Mouse (Mus musculus): ENCODE results near the gene AB124611. TPM values are rescaled to one million over a fixed set of nuclear protein-coding genes. Genes with fewer than 3 reads are reported as not detected.

Gene AB124611
- total RNA-seq (2023), result 100 to 1,000 TPM; 219 to 227 TPM

DNA sequence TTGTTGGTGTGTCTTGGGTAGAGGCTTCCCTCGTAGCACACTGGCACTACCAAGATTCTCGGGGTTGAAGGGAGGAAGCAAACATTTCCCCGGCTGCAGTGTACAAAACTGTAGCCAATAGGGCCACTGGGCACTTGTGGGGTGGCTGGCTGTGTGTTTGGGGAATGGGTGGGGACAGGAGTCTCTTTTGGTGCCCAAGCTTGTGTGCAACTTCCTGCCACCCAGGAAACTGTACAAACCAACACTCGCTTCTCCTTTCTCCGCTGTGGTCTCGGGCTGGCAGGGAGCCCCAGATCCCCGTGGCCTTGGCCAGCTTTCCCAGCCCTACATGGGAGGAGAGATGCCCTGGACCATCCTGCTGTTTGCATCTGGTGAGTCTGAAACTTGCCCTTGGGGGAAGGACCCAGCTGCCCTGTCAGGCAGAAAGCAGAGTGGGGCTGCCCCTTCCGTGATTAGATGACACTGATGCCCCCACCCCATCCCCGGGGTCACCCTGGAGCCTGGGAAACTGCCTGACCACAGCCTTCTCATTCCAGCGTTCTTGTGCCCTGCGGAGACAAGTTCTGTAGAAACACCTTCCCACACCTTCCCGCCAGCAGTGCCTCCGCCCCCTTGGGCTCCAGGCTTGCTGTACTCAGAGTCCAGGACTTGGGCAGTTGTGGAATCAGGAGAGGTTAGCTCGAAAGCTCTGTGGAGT, at the start of gene AB124611:
Gene AB124611, plus strand, starts transcription at position 240 of the 697 bp plus-strand sequence.

DNA sequence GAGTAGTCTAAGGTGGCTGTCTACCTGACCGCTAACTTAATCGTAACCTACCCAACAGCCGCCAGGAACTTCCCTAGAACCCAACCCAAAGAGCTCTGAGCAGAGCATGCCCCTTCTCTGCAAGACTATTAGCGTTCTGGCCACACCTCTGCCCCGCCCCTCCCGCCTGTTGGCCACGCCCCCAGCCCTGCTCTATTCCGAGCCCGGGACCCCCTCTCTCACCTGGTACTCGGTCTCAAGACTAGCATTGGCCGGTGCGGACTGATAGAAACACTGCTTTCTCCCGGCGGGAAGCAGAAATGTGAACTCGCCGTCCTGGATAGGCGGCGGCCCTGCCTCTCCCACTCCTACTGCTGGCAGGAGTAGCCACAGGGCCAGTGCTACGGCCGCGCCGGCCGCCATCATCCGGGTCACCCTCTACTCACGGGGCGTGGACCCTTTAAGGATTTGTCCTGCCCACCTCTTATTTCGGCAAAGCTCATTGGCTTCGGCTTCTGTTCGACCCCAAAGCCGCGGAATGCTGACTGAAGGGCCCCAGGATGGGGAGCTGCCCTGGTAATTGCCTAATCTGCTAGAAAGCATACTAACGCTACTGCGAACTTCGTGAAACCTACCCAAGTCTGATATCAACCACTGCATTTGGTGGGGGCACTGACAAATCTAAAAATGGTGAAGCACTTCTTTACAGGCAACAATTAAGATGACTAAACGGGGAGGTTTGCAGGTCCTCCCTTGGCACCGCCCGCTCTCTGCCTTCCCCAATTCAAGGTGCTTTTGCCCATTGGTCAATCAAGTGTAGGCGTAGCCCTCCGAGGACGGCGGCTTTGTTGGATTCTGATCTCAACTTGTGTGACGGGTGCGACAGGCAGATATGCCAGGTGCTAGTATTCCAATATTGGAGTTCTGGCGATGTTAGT, 15.9 kb upstream of the AB124611 start, which contains the start of gene Tmed1:
Gene Tmed1, minus strand, starts transcription at position 481 of the 917 bp plus-strand sequence.

DNA sequence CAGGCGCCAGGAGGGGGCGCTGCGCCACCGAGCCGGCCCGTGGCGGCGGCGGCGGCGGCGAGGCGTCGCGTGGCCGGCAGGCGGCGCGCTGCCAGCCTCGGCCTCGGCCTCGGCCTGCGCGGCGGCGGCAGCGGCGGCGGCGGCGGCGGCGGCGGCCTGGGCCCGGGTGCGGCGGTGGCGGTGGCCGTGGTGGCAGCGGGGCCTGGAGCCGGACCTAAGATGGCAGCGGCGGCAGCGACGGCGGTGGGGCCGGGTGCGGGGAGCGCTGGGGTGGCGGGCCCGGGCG, 20.8 kb downstream of the AB124611 start, which contains the start of gene Carm1:
Gene Carm1, plus strand, starts transcription at position 106 of the 286 bp plus-strand sequence.

DNA sequence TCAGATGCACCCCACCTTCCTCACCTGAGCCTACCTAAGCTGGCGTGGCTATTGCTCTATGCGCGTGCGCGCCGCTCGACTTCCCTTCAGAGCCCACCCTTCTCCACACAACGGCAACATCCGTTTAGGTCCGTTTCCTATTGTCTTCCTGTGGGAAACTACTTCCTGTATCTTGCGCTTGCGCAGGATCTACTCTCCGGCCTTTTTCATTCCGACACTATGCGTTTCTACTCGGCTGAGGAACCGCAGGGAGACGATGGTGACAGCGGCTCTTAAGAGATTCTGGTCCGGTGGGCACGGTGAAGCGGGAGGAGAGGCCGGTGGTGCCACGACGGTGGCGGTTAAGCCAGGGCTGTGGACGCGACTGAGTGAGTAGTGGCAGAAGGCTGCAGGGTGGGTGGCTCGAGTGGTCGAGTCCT, 66.7 kb downstream of the AB124611 start, which contains the start of the genes Timm29 and Yipf2:
Gene Timm29, plus strand, starts transcription at position 20 of the 419 bp plus-strand sequence.
Gene Yipf2, minus strand, starts transcription at position 126 of the 419 bp plus-strand sequence.

Other genes with a start within 250 kb of the AB124611 start
- gene Kri1, start 238.2 kb upstream of the AB124611 start, total RNA-seq (2023), result 10 to 100 TPM; 92.2 to 97.0 TPM
- 100 to 1,000 TPM; 105 to 122 TPM for gene Cdkn2d, start 234.8 kb upstream of the AB124611 start, total RNA-seq (2023)
- gene Ap1m2, start 213.8 kb upstream of the AB124611 start, total RNA-seq (2023), result 1 to 10 TPM; 3.4 to 4.2 TPM
- gene Slc44a2, start 205.5 kb upstream of the AB124611 start, total RNA-seq (2023), result 100 to 1,000 TPM; 130 to 139 TPM
- gene Ilf3, start 158.3 kb upstream of the AB124611 start, total RNA-seq (2023), result 10 to 100 TPM; 33.6 to 41.6 TPM
- 10 to 100 TPM; 15.2 to 17.4 TPM for gene Qtrt1, start 114.3 kb upstream of the AB124611 start, total RNA-seq (2023)
- 100 to 1,000 TPM; 226 to 246 TPM for gene Dnm2, start 101.3 kb upstream of the AB124611 start, total RNA-seq (2023)
- gene Tmed1, start 15.9 kb upstream of the AB124611 start, total RNA-seq (2023), result 1 to 10 TPM; 5.6 to 6.5 TPM
- gene Carm1, start 20.7 kb downstream of the AB124611 start, total RNA-seq (2023), result 10 to 100 TPM; 34.6 to 37.5 TPM
- gene Timm29, start 66.5 kb downstream of the AB124611 start, total RNA-seq (2023), result 10 to 100 TPM; 17.7 to 18.5 TPM
- 1 to 10 TPM; 8.5 to 9.1 TPM for gene Yipf2, start 66.7 kb downstream of the AB124611 start, total RNA-seq (2023)
- 10 to 100 TPM; 56.3 to 60.9 TPM for gene Smarca4, start 90.0 kb downstream of the AB124611 start, total RNA-seq (2023)
- gene Ldlr, start 197.3 kb downstream of the AB124611 start, total RNA-seq (2023), result 10 to 100 TPM; 57.9 to 62.6 TPM
- 10 to 100 TPM; 32.1 to 43.7 TPM for gene Spc24, start 234.1 kb downstream of the AB124611 start, total RNA-seq (2023)

Measured in neutrophil, adult 83 days (primary cell).